Mouse (Mus musculus) B cell, adult 62 days (primary cell): ENCODE data around the gene Foxo1. TPM values are rescaled to one million over a fixed set of nuclear protein-coding genes. Genes with fewer than 3 reads are reported as not detected.

Source experiments
- total RNA-seq: library from RNA; stranded (reverse); gene quantifications from 4 replicates; pipeline ENCODE4 v1.2.4, GENCODE M21; 2023

Gene Foxo1
- total RNA-seq: 123 to 134 TPM (median 128 TPM) in 4 replicates

GRCm38 (mm10) chr3:52267652-52268486, at the start of gene Foxo1:
Gene Foxo1 (plus strand): TSS chr3:52268336.

Other genes starting within 250 kb of the Foxo1 start
- 11.7 to 12.9 TPM (median 12.6 TPM) in 4 replicates for gene Maml3, start 163.3 kb upstream of the Foxo1 start, total RNA-seq